Mouse (Mus musculus) E14TG2a.4 (cell line): ENCODE measurements around the gene D16Ertd472e.

ENCODE experiments used
- CTCF ChIP-seq: conservative IDR thresholded peaks from 2 replicates; pipeline ENCODE4 v1.5.1; 2014; ENCODE audit warnings: low read length
- POU5F1 ChIP-seq: IDR thresholded peaks from 2 replicates; pipeline ENCODE4 v1.6.1; 2014; ENCODE audit warnings: low read length, borderline replicate concordance

GRCm38 (mm10) chr16:78619386-78619785 lies 42.9 kb upstream of the D16Ertd472e start:
- TF ChIP-seq CTCF (no peak), POU5F1 (no peak)
